Mouse (Mus musculus) urinary bladder, adult 2 months (tissue): ENCODE data around the gene Tbx15. TPM values are rescaled to one million over a fixed set of nuclear protein-coding genes. Genes with fewer than 3 reads are reported as not detected.

Source experiments
- DNase-seq: peaks from one replicate; pipeline ENCODE4 v3.0.0; 2022; ENCODE audit warnings: low spot score
- polyA plus RNA-seq: library from polyadenylated mRNA; depleted of rRNA; stranded (reverse); fragments of >200 nt; gene quantifications from 2 replicates; pipeline ENCODE4 v1.2.3, GENCODE M21; 2012; rRNA removed

Tbx15 gene
- 0.25 and 0.29 TPM in 2 replicates for polyA plus RNA-seq

DNA sequence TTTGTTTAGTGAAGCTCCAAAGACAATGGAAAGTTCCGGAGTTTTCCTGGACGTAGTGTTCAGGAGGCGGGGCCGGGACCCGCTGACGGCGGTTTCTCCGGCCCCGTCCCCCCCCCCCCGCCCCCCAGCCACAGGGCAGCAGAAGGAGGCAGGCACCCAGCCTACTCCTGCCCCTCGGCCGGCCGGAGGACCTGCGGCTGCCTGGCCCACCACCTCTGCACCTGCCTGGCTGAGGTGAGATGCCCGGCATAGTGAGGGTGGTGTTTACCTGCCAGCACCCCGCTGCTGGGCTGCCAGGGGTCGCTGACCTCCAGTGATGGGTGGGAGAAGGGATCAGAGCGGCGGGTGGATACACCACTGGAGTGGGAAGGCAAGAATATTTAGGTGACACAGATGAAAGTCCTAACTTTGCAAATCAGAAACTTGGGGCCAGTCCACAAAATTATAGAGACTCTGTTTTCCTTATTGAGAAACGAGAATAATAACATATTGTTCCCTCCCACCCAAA lies at the start of gene Tbx15:
Tbx15 (plus strand) TSS at position 169 of the 508 bp plus-strand sequence.
- DNase-seq, result no peak

DNA sequence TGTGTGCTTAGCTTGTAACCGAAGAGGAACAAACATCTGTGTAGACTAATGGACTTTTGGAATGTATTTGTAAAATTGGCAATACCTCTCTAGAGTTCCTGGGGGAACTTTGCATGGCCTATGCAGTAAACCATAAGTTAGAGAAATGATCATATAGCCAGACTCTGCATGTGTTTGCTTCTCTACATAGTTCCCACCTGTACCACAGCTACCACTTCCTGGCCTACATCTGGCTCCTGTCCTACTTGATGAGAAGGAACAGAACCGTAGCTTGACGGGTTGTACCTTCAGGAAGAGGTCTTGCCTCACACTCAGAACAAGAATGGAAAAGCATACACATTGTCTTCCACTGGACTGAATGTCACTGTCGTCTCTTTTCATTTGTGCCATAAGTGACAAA lies 46.6 kb upstream of the Tbx15 start:
- DNase-seq, result no peak

DNA sequence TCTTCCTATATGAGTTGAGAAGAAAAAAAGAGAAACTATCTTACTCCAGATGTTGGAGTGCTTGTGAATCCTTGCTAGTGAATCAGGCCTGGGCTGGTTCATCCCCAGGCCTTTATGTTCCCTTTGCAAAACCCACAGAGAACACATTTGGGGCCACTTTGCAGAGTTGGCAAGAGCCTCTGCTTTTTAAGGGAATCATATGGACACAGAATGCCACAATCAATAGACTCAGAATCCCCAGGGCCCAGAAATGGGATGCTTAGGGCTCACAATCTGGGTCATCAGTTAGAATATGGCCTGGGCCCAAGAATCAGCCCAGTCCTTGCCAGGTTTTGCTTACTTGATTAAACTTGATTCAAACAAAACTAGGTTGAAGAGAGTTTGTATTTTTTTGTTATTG lies 36.9 kb upstream of the Tbx15 start:
- no peak for DNase-seq

DNA sequence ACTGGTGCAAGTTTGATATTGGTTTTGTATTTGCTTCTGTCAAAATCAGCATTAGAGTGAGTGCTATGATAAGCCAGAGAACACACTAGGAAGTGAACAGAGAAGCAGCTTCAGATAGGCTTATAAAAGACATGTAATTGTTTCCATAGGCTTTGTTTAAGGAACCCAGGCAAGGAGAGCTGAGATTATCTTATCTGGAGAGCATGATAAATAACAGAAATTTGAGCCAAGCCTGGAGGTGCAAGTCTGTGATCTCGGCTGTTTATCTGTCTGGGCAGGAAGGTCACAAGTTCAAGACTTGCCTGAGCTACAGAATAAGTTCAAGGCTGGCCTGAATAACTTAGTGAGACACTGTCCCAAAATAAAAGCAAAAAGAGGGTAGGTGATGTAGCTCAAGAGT lies 31.8 kb upstream of the Tbx15 start:
- no peak for DNase-seq

DNA sequence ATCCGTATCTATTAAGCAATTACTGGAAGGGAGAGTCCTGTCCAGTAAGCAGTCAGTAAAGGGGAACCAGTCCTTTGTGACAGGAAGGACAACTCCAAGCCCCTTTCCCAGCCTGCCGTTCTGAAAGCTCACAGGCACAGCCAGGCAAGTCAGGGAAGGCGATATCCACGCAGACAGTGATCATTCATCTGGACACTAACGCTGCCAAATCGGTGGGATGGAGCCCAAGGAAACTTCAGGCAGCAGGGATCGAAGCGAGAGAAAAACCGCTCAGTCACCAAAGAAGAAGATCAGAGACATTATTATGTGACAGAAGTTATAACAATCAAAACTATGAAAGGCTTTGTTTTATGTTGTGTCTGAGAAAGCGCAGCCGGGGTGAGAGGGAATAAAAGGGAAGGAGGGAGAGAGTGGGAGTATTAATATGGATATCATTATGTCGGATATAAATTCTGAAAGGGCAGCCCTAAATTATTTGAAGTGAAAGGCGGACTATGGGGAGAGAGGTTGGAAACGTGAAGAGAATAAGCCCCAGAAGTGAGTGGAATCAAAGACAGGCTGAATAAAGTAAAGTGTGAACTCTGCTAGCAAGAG lies 29.0 kb upstream of the Tbx15 start:
- no peak for DNase-seq

DNA sequence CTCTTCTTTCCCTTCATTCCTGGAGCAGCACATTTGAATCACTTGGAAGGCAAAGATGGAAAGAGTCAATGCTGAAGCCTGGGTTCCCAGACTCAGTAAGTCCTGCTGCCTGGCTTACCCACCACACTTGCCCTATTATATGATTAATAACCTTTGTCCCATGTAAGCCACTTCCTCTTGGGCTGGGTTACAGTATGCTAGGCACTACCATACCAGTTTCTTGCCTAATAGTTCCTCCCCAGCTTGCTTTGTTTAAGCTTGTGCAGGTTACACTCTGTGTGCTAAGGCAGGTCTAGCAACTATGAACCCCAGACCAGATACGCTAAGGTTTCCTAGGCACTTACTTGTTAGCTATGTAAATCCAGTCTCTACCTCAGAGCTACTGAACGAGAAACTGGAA lies 12.4 kb upstream of the Tbx15 start:
- no peak for DNase-seq

DNA sequence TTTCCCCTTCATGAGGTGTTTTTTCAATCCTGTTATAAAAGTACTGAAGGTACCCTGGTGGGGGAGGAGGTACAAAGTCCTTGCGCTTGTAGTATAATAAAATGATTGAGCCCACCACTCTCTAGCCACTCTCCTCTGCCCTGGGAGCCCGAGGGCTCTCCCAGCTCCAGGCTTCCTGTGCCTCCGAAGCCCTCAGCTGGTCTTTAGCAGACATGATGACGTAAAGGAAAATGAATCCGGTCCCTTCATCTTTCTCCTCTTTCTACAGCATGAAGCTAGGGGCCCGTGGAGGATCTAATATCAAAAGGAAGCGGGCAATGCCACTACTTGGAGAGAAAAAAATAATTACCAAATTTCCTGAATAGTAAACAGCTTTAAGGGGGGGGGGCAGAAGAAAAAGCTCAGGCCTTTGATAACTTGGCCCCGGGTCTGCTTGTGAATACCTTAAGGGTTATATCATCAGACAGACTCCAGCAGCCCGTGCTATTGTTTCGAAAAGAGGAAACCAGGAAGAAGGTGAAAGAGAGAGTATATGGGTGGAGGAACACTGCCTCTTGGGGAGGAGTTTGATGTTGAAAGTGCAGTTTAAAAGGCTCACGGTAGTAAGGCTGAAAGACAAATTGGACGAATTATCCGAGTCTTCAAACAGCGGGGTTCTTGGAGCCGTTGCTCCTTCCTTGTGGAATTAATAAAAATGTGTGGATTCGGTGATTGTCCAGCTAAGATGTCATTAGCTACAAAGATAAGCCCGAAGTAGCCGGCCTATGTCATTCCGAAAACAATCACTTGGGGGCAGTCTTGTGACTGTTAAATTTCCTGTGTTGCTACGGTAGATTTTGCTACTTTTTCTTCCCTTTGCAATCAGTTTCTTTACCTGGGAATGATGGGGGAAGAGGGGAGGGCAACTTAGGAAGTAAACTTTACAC lies 6.5 kb upstream of the Tbx15 start:
- no peak for DNase-seq

DNA sequence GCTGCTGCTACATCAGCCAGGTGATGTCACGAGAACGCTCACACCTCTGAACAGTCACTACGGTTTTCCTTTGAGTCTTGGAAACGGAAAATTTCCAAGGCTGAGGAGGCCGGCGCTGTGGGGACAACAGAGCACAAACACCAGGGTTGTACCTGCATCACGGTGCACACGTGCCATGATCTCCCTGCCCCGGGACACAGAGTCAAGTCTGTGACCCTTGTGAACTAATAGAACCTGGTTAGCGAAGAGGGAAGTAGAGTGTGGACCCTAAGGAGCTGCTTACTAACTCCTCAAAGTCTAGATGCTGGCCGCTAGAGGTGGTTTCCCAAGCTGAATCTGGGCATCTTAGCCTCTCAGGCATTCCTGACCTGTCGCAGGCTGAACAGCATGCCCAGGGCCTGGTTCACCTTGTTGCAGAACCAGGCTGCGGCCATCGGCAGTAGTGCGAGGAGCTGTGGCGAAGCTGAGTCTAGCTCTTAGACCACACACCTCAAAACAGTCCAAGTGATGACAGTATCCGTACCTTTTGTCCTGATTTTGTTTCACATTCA lies 5.8 kb upstream of the Tbx15 start:
- no peak for DNase-seq

DNA sequence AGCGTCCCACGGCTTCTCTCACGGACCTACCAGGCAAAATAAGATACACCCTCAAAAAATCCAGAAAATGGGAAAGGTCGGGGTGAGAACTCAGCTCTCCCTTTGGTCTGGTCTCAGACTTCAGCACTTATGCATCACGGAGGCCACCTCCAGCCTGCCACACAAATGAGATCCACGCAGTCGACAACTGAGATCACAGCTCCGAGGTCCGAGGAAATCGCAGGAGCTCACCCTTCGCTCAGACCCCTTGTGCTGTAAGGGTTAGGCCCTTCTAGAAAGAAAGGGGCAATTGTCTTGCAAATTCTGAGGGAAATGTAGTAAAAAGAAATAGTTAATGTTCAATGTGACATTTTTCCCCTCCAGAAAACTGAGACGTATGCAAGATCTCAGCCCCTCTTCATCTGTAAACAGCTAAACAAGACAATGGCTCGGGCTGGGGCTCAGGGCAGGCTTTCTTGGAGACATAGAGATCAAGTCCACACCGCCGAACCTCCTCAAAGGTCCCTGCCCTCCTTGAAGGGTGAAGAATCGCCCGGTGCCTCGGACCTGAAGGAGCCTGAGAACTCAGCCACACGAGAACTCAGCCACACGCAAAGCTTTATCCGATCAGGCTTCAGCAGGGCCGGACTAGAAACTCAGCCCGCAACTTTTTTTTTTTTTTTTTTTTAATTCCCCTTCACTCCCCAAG lies 4.9 kb upstream of the Tbx15 start:
- DNase-seq, result no peak

DNA sequence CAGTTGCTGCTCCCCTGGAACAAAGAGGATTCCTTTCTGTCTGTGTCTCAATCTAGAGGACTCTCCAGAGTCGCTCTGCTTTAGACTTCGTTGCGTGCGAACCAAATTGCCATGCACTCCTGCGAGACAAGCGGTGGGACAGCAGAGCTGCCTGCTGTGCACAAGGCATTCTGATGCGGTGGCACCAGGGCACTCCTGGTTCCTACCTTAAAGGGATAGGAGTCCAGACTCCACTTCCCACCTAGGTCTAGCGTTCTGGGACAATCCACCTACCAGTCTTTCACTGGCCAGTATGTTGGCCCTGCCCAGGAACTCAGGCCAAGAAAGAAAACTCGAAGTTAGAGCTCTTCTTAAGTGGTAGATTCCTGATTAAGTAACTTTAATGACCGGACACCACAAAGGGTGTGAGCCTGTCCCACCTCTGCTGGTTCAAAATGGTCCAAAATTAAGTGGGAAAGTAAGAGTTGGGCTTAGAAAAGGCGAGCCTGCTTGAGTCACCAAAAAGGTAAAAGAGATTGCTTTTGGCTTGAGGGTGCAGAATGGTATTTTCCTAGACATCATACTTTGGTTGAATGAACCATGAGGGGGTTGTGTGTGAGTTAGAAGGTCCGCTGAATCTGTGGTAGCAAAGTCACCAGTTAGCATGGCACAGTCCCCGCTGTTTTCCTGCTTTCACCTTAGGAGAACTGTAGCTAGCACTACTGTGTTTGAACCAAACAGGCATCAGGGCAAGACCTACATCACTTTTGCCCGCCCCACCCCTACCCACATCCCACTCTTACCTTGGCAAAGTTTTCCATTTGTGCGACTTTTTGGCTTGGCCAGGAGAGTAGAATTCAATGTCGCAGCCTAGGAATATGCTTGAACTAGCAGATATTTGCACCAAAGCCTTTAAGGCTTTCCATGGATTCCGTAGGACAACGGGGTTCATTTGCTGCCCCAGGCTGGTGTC lies 4.1 kb upstream of the Tbx15 start:
- DNase-seq, result no peak

DNA sequence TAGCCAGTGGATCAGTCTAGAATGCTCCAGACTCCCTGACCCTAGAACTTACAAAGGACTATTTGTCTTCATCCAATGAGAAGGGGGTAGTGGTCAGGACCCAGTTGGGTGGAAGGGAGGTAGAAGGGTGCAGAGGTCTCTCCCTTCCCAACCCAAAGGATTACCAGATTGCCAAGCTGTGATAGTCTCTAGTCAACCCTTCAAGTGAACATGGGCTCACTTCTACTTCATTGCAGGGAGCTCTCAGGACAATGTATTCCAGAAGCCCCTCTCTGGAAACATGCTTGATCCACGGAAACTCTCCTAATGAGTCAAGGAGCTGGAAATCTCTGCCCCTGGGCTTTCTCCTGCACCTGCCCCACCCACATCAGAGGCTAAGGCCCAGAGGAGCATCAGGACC lies 1.5 kb upstream of the Tbx15 start:
- no peak for DNase-seq

DNA sequence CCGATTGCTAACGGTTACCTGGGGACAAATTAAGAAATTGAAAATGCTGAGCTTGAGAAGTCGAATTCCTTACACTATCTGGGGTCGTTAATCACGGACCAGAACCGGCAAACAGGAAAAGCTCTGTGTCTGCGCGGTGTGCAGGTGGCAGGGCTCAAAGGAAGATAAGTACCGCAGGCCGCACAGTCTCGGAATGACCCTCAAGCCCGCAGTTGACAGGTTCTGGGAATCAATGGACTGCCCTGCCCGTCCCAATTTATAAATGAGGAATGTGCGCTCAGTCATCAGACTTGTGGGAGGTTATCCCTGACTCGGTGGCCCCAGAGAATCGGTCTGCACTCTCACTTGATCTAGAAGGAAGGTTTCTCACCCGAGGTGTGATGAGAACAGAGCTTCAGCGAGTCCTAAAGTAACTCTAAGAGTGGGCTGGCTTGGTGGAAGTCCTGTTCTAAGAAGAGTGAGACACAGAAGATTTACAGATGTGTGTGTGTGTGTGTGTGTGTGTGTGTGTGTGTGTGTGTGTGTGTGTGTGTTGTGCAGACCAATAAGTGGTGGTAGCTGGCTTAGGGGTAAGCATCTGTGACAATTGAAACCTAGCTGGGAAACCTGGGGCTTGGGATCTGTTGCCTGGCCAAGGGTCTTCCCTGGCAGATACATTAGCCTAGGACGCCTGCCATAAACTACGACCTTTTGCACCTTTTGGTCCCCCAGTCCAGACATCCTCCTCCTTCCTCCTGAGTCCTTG lies 708 bp upstream of the Tbx15 start:
- DNase-seq, result no peak

DNA sequence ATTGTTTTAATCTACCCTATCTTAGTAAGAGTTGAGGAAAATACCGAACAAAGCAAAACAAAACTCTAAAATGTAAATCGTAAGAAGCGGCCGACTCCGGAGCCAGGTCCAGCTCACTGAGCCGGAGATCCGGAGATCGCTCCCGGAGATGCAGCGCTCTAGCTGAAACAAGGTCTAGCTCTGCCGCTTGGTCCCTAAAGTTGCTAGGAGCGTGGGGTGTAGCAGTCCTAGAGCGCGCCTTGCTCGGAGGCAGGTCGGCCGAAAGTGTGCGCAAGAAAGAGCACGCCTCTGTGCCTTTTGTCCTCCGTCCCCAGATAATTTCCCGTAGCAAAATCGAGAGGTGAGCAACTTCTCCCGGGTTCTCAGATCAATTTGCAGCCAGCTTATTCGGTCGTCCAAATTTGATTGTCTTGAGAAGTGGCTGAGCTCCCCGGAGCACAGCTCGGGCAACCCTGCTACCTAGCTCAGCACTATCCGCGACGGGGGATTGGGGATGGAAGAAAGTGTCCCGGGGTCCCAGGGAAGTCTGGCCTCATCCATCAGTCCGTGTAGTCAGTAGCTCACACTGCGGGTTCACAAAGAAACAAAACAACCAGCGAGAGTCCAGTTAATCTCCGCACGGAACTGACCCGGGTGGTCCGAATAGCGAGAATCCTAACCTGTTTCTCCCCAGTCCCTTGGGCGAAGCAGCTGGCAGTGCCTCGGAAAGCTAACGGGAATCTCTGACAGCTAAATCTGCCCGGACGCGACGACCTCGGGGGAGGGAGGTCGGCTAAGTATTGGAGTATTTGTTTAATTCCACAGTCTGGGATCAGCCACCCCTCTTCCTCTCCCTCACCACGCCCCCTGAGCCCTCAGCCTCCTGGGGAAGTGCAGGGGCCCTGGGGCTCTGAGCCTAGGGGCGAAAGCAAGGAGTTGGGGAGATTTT lies 894 bp downstream of the Tbx15 start:
- no peak for DNase-seq

DNA sequence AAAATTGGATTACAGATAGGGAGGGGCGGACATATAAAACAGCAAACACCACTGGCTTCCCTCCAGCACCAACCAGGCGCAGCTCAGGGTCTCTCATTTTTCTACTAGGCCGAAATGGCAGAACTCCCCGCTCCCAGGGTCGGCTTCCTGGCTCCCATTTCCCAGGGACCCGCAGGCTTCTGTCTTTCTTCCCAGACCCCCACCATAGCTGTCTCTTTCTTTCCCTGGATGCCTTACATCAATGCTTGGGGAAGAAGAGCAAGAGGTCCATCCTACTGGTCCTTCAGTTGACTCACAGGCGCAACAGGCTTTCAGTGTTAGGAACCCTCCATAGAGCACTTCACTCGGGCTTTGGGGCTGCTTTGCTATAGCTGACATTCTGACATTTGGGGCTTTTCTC lies 2.3 kb downstream of the Tbx15 start:
- no peak for DNase-seq

DNA sequence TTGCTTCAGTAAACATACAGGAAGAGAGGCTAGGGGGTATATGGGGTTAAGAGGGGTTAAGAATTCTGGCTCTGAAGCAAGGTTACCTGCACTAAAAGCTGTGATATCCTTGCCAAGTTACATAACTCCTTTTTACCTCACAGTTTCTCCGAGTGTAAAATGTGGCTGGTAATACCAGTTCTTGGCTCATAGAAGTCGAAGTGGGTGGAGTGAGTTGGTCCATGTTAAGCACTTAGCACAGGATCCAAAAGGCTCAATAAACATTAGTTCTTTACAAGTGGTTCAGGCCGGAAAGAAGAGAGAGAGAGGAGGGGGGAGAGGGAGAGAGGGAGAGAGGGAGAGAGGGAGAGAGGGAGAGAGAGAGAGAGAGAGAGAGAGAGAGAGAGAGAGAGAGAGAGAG lies 5.2 kb downstream of the Tbx15 start:
- DNase-seq, result no peak

DNA sequence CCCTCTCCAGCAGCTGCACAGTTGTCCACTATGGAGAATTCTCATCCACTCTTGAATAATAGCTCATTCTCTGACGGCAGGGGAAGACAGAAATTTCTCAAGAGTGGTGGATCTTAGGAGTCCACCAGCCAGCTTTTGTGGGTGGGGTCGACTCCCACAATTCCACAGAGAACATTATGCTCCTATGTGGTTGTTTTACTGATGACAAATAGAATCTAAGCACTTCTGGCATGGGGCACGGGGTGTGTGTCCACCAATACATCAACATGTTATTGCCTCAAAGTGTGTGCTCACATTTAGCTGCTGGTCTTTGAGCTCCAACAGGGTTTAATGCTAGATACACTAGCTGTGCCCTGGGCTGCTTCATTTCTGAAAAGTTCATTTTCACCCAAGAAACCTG lies 6.4 kb downstream of the Tbx15 start:
- DNase-seq, result no peak

DNA sequence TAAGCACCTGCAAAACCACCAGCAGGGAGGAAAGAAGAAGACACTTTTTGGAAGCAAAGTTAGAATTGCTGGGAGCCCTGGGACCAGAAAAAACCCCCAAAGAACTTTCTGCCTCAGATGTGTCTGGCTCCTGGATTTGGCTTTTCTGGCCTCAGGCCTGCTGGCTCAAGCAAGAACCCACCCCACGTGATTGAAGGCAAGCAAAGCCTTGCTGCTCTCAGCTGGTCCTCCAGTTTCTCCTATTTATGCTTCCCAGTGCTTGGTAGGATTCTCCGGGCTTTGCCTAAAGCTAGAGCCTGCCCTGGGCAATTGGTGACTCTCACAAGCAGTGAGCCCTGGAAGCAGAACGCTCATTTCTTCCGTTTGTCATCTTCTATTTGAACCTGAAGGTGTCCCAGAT lies 7.4 kb downstream of the Tbx15 start:
- no peak for DNase-seq

DNA sequence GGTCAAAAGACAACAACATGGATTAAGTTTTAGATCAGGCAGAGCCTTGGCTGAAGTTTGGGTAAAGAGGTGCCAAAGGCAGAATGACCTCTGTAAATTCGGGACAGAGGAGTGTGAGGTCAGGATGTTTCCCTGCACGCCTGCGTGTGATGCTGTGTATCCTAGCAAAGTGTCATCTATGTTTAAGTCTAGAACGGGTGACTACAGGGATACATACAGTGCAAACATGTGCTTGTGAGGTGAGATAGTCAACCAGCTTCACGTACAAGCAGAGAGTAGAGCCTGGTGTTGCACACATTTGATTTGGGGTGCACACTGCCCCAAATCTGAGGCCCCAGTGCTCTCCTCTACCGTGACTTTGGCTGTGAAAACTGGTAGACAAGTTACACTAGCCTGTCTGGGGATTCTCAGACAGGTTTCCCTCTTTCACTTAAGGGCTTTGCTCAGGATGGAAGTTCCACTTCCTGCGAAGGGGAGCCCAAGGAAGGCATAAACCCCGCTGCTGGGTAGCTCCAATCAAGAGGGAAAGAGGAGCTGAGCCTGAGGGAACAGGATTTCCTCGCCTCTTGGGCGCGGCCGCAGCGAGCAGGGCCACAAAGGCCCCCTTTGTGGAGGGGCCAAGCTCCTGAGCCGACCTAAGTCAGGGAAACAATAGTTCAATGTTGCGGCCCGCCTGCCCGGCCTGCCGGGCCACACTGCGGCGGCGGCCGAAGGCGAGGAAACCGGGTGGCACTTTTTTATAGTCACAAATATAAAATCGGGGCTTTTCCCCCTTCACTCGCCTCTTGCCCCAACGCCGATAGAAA lies 8.0 kb downstream of the Tbx15 start:
- DNase-seq, result no peak
